Mouse (Mus musculus) G1E (cell line): ENCODE results near the gene Grhl1.

Experiments used
- CTCF ChIP-seq: IDR thresholded peaks from 2 replicates; pipeline ENCODE4 v1.5.1; 2012; ENCODE audit warnings: low read depth, low read length, inconsistent platforms, mixed read lengths
- GATA1 ChIP-seq: IDR thresholded peaks from 2 replicates; pipeline ENCODE4 v1.6.1; 2012; ENCODE audit warnings: borderline replicate concordance, low read length, inconsistent platforms, mixed read lengths
- TAL1 ChIP-seq: conservative IDR thresholded peaks from 2 replicates; pipeline ENCODE4 v1.6.1; 2012; ENCODE audit warnings: low read depth, low read length, inconsistent platforms, mixed read lengths

GRCm38 (mm10) chr12:24656436-24656835 is 84.4 kb downstream of the Grhl1 start:
- TF ChIP-seq CTCF (no peak), GATA1 (no peak), TAL1 (no peak)
